Mouse (Mus musculus): Measurements from ENCODE around the gene Gm8267. TPM values are rescaled to one million over a fixed set of nuclear protein-coding genes. Genes with fewer than 3 reads are reported as not detected.

Gm8267 gene
- not detected in 2 replicates for polyA plus RNA-seq (2012; rRNA removed; ENCODE audit: low replicate concordance)

GRCm38 (mm10) chr14:44750240-44750639, at the start of gene Gm8267:
Gene Gm8267 (minus strand): TSS chr14:44750340.

GRCm38 (mm10) chr14:44706356-44706755, 43.8 kb downstream of the Gm8267 start, which contains the start of gene Gm8257:
Gene Gm8257 (minus strand): TSS chr14:44706456.

Other genes starting within 250 kb of the Gm8267 start
- not detected in 2 replicates for gene Gm17093, start 232.1 kb downstream of the Gm8267 start, polyA plus RNA-seq (2012; rRNA removed; ENCODE audit: low replicate concordance)
- gene Gm8247, start 167.2 kb downstream of the Gm8267 start, polyA plus RNA-seq (2012; rRNA removed; ENCODE audit: low replicate concordance) = not detected in 2 replicates
- not detected in 2 replicates for gene Gm5624, start 122.4 kb downstream of the Gm8267 start, polyA plus RNA-seq (2012; rRNA removed; ENCODE audit: low replicate concordance)
- not detected in 2 replicates for gene Gm8257, start 43.9 kb downstream of the Gm8267 start, polyA plus RNA-seq (2012; rRNA removed; ENCODE audit: low replicate concordance)
- gene Ptgdr, start 109.0 kb upstream of the Gm8267 start, polyA plus RNA-seq (2012; rRNA removed; ENCODE audit: low replicate concordance) = 0.08 and 0.70 TPM in 2 replicates
- gene Ptger2, start 237.9 kb upstream of the Gm8267 start, polyA plus RNA-seq (2012; rRNA removed; ENCODE audit: low replicate concordance) = 1.9 and 2.6 TPM in 2 replicates

Measured in duodenum, adult 2 months (tissue).